Mouse (Mus musculus): ENCODE measurements around the gene Dysf. TPM values are rescaled to one million over a fixed set of nuclear protein-coding genes. Genes with fewer than 3 reads are reported as not detected.
"Not testable (repeated sequence)": the region's sequence is repeated elsewhere in the genome, so short reads cannot be mapped to it uniquely, and the experiment has no call there.

The Dysf gene
- polyA plus RNA-seq, 1 experiment from 2014 or later, result 4.7 TPM

- not testable (repeated sequence) for H3K36me3 ChIP-seq (ENCODE audit: control insufficient read depth, insufficient read depth, low read length); ATAC-seq (replicated peaks; ENCODE audit: low FRiP score); DNase-seq (ENCODE audit: low spot score); H3K4me1 ChIP-seq (replicated peaks; ENCODE audit: control insufficient read depth, insufficient read depth, low read length); H3K4me2 ChIP-seq; H3K4me3 ChIP-seq (ENCODE audit: low read depth, low read length); H3K27ac ChIP-seq (ENCODE audit: low read depth, low read length); H3K9ac ChIP-seq (ENCODE audit: low read depth, low read length); H3K9me3 ChIP-seq (ENCODE audit: control insufficient read depth, low read length); H3K27me3 ChIP-seq (replicated peaks; ENCODE audit: control insufficient read depth, insufficient read depth, low read length)
- 56% methylated on average over 5 of the region's 5 CpGs for WGBS
Measured at GRCm38 (mm10) chr6:84032516-84032915, 24.1 kb downstream of the Dysf start.

- no peak overlapping the region for H3K4me3 ChIP-seq (ENCODE audit: low read depth, low read length)
- no peaks in the 10 kb centered on the region for H3K4me1 ChIP-seq (replicated peaks; ENCODE audit: control insufficient read depth, insufficient read depth, low read length)
- no peak overlapping the region for H3K27ac ChIP-seq (ENCODE audit: low read depth, low read length)
- 55% methylated on average over 6 of the region's 6 CpGs for WGBS
- H3K4me2 ChIP-seq, result no peak overlapping the region
- ATAC-seq (replicated peaks; ENCODE audit: low FRiP score) (no peak), DNase-seq (ENCODE audit: low spot score) (no peak)
- H3K27me3 ChIP-seq (replicated peaks; ENCODE audit: control insufficient read depth, insufficient read depth, low read length), result no peaks in the 10 kb centered on the region
- no peak overlapping the region for H3K9ac ChIP-seq (ENCODE audit: low read depth, low read length)
- H3K9me3 ChIP-seq (ENCODE audit: control insufficient read depth, low read length), result no peaks in the 10 kb centered on the region
- no peaks in the 10 kb centered on the region for H3K36me3 ChIP-seq (ENCODE audit: control insufficient read depth, insufficient read depth, low read length)
Measured at GRCm38 (mm10) chr6:84043251-84043940, 35.0 kb downstream of the Dysf start.

GRCm38 (mm10) chr6:84044679-84045078 is 36.3 kb downstream of the Dysf start:
- no peak overlapping the region for H3K27ac ChIP-seq (ENCODE audit: low read depth, low read length)
- H3K9me3 ChIP-seq (ENCODE audit: control insufficient read depth, low read length), result no peaks in the 10 kb centered on the region
- ATAC-seq (replicated peaks; ENCODE audit: low FRiP score), result no peak
- WGBS, result 84% methylated on average over 3 of the region's 3 CpGs
- H3K9ac ChIP-seq (ENCODE audit: low read depth, low read length), result no peak overlapping the region
- H3K4me2 ChIP-seq, result no peak overlapping the region
- no peaks in the 10 kb centered on the region for H3K27me3 ChIP-seq (replicated peaks; ENCODE audit: control insufficient read depth, insufficient read depth, low read length)
- H3K36me3 ChIP-seq (ENCODE audit: control insufficient read depth, insufficient read depth, low read length), result no peaks in the 10 kb centered on the region
- no peak for DNase-seq (ENCODE audit: low spot score)
- H3K4me3 ChIP-seq (ENCODE audit: low read depth, low read length), result no peak overlapping the region
- H3K4me1 ChIP-seq (replicated peaks; ENCODE audit: control insufficient read depth, insufficient read depth, low read length), result no peaks in the 10 kb centered on the region

- DNase-seq (ENCODE audit: low spot score) (no peak), ATAC-seq (replicated peaks; ENCODE audit: low FRiP score) (no peak)
- H3K27ac ChIP-seq (ENCODE audit: low read depth, low read length), result no peak overlapping the region
Measured at GRCm38 (mm10) chr6:84048856-84049255, 40.5 kb downstream of the Dysf start.

GRCm38 (mm10) chr6:84050238-84050637 is 41.8 kb downstream of the Dysf start:
- H3K4me3 ChIP-seq (ENCODE audit: low read depth, low read length), result no peak overlapping the region
- WGBS, result 81% methylated on average over 4 of the region's 4 CpGs
- H3K4me2 ChIP-seq, result no peak overlapping the region
- no peak for DNase-seq (ENCODE audit: low spot score)
- H3K4me1 ChIP-seq (replicated peaks; ENCODE audit: control insufficient read depth, insufficient read depth, low read length), result no peaks in the 10 kb centered on the region
- ATAC-seq (replicated peaks; ENCODE audit: low FRiP score), result no peak
- H3K27ac ChIP-seq (ENCODE audit: low read depth, low read length), result no peak overlapping the region
- no peaks in the 10 kb centered on the region for H3K36me3 ChIP-seq (ENCODE audit: control insufficient read depth, insufficient read depth, low read length)
- H3K27me3 ChIP-seq (replicated peaks; ENCODE audit: control insufficient read depth, insufficient read depth, low read length), result no peaks in the 10 kb centered on the region
- no peak overlapping the region for H3K9ac ChIP-seq (ENCODE audit: low read depth, low read length)
- no peaks in the 10 kb centered on the region for H3K9me3 ChIP-seq (ENCODE audit: control insufficient read depth, low read length)

More at GRCm38 (mm10) chr6:84048856-84049255, 40.5 kb downstream of the Dysf start:
- no peaks in the 10 kb centered on the region for H3K9me3 ChIP-seq (ENCODE audit: control insufficient read depth, low read length)
- H3K4me2 ChIP-seq, result no peak overlapping the region
- no peak overlapping the region for H3K4me3 ChIP-seq (ENCODE audit: low read depth, low read length)
- H3K9ac ChIP-seq (ENCODE audit: low read depth, low read length), result no peak overlapping the region
- 61% methylated on average over 2 of the region's 2 CpGs for WGBS
- H3K4me1 ChIP-seq (replicated peaks; ENCODE audit: control insufficient read depth, insufficient read depth, low read length), result no peaks in the 10 kb centered on the region
- no peaks in the 10 kb centered on the region for H3K36me3 ChIP-seq (ENCODE audit: control insufficient read depth, insufficient read depth, low read length)
- no peaks in the 10 kb centered on the region for H3K27me3 ChIP-seq (replicated peaks; ENCODE audit: control insufficient read depth, insufficient read depth, low read length)

- no peak for ATAC-seq (replicated peaks; ENCODE audit: low FRiP score)
- no peaks in the 10 kb centered on the region for H3K4me1 ChIP-seq (replicated peaks; ENCODE audit: control insufficient read depth, insufficient read depth, low read length)
- H3K4me2 ChIP-seq, result no peak overlapping the region
- DNase-seq (ENCODE audit: low spot score), result no peak
- H3K27ac ChIP-seq (ENCODE audit: low read depth, low read length), result no peak overlapping the region
- H3K9ac ChIP-seq (ENCODE audit: low read depth, low read length), result no peak overlapping the region
- no peaks in the 10 kb centered on the region for H3K36me3 ChIP-seq (ENCODE audit: control insufficient read depth, insufficient read depth, low read length)
- no peaks in the 10 kb centered on the region for H3K27me3 ChIP-seq (replicated peaks; ENCODE audit: control insufficient read depth, insufficient read depth, low read length)
- 53% methylated on average over 6 of the region's 6 CpGs for WGBS
- H3K9me3 ChIP-seq (ENCODE audit: control insufficient read depth, low read length), result no peaks in the 10 kb centered on the region
- no peak overlapping the region for H3K4me3 ChIP-seq (ENCODE audit: low read depth, low read length)
Measured at GRCm38 (mm10) chr6:84051032-84051431, 42.6 kb downstream of the Dysf start.

- no peaks in the 10 kb centered on the region for H3K27me3 ChIP-seq (replicated peaks; ENCODE audit: control insufficient read depth, insufficient read depth, low read length)
- no peak overlapping the region for H3K4me3 ChIP-seq (ENCODE audit: low read depth, low read length)
- H3K27ac ChIP-seq (ENCODE audit: low read depth, low read length), result no peak overlapping the region
- H3K9me3 ChIP-seq (ENCODE audit: control insufficient read depth, low read length), result no peaks in the 10 kb centered on the region
- no peak overlapping the region for H3K9ac ChIP-seq (ENCODE audit: low read depth, low read length)
- WGBS, result 70% methylated on average over 9 of the region's 9 CpGs
- H3K4me2 ChIP-seq, result no peak overlapping the region
- no peaks in the 10 kb centered on the region for H3K36me3 ChIP-seq (ENCODE audit: control insufficient read depth, insufficient read depth, low read length)
- DNase-seq (ENCODE audit: low spot score) (no peak), ATAC-seq (replicated peaks; ENCODE audit: low FRiP score) (no peak)
- no peaks in the 10 kb centered on the region for H3K4me1 ChIP-seq (replicated peaks; ENCODE audit: control insufficient read depth, insufficient read depth, low read length)
Measured at GRCm38 (mm10) chr6:84053874-84054530, 45.6 kb downstream of the Dysf start.

- DNase-seq (ENCODE audit: low spot score) (no peak), ATAC-seq (replicated peaks; ENCODE audit: low FRiP score) (no peak)
- no peak overlapping the region for H3K27ac ChIP-seq (ENCODE audit: low read depth, low read length)
- H3K36me3 ChIP-seq (ENCODE audit: control insufficient read depth, insufficient read depth, low read length), result no peaks in the 10 kb centered on the region
- H3K4me1 ChIP-seq (replicated peaks; ENCODE audit: control insufficient read depth, insufficient read depth, low read length), result no peaks in the 10 kb centered on the region
- no peak overlapping the region for H3K9ac ChIP-seq (ENCODE audit: low read depth, low read length)
- no peaks in the 10 kb centered on the region for H3K27me3 ChIP-seq (replicated peaks; ENCODE audit: control insufficient read depth, insufficient read depth, low read length)
- 74% methylated on average over 1 of the region's 1 CpGs for WGBS
- no peaks in the 10 kb centered on the region for H3K9me3 ChIP-seq (ENCODE audit: control insufficient read depth, low read length)
- no peak overlapping the region for H3K4me3 ChIP-seq (ENCODE audit: low read depth, low read length)
- H3K4me2 ChIP-seq, result no peak overlapping the region
Measured at GRCm38 (mm10) chr6:84055619-84056018, 47.2 kb downstream of the Dysf start.

GRCm38 (mm10) chr6:84057216-84057615 is 48.8 kb downstream of the Dysf start:
- H3K27ac ChIP-seq (ENCODE audit: low read depth, low read length), result no peak overlapping the region
- 83% methylated on average over 8 of the region's 8 CpGs for WGBS

More at GRCm38 (mm10) chr6:84057216-84057615, 48.8 kb downstream of the Dysf start:
- Histone ChIP-seq H3K9me3 (ENCODE audit: control insufficient read depth, low read length) (no peaks in the 10 kb centered on the region), H3K4me1 (replicated peaks; ENCODE audit: control insufficient read depth, insufficient read depth, low read length) (no peaks in the 10 kb centered on the region), H3K27me3 (replicated peaks; ENCODE audit: control insufficient read depth, insufficient read depth, low read length) (no peaks in the 10 kb centered on the region), H3K36me3 (ENCODE audit: control insufficient read depth, insufficient read depth, low read length) (no peaks in the 10 kb centered on the region), H3K9ac (ENCODE audit: low read depth, low read length) (no peak overlapping the region), H3K4me3 (ENCODE audit: low read depth, low read length) (no peak overlapping the region), H3K4me2 (no peak overlapping the region)
- DNase-seq (ENCODE audit: low spot score) (no peak), ATAC-seq (replicated peaks; ENCODE audit: low FRiP score) (no peak)

Measured in liver, embryonic 11.5 days (tissue).